Comparison of ENCODE assay signal across 9 mouse cellular contexts in genomic region chr8:95037106-95037925, GRCm38 (mm10). TPM values are rescaled to one million over a fixed set of nuclear protein-coding genes. Genes with fewer than 3 reads are reported as not detected.
DNase-seq lines count a peak whose midpoint lies in the region.
"Had no signal": no experiment of that assay in that cellular context is flagged by ENCODE, and none has a peak within 500 bp of the region (broad histone marks: within the 10 kb centered on the region; RNA-seq: fewer than 3 reads in every experiment).

No protein-coding gene starts in this region.

- DNase-seq in heart, adult 9 months (ENCODE audit: low spot score in 2 of 2), result peak; percentile 13 to 28
- no peak for DNase-seq in heart, postnatal 36 days
- DNase-seq in NIH3T3 (ENCODE audit: low read depth), result peak; percentile 77
- DNase-seq in frontal cortex, postnatal 10 days (ENCODE audit: low spot score in 2 of 2), result peak; percentile 66 to 76
- DNase-seq in layer of hippocampus, postnatal 36 days, result peak; percentile 12 to 16
- DNase-seq in lung, postnatal 25 days (ENCODE audit: low spot score), result peak; percentile 51
- DNase-seq in telencephalon, adult 2 months (ENCODE audit: low read depth, low spot score), result peak; percentile 68
- DNase-seq in urinary bladder, postnatal 14 days (ENCODE audit: low spot score), result no peak

- intact Hi-C loops in heart, postnatal 36 days (cut with DNase I), result no loop called here

RNA-seq across cellular contexts. Expression of gene Drc7, which starts 17.6 kb away (rescaled TPM):
- not detected for total RNA-seq in heart, postnatal 36 days (2021)
- total RNA-seq in layer of hippocampus, postnatal 36 days (2021), result 1 to 10 TPM; 1.1 to 2.7 TPM
- total RNA-seq: heart, adult 18-20 months had no signal

RNA-seq across cellular contexts. Expression of gene Adgrg3, which starts 19.8 kb away (rescaled TPM):
- total RNA-seq in heart, postnatal 36 days (2021), result 1 to 10 TPM; 1.9 to 2.1 TPM
- total RNA-seq in layer of hippocampus, postnatal 36 days (2021), result under 1 TPM; 0.17 to 0.66 TPM

RNA-seq across cellular contexts. Expression of gene Katnb1, which starts 43.7 kb away (rescaled TPM):
- 1 to 10 TPM; 7.2 to 7.5 TPM for total RNA-seq in heart, postnatal 36 days (2021)
- total RNA-seq in layer of hippocampus, postnatal 36 days (2021), result 10 to 100 TPM; 36.0 to 40.4 TPM

Comparison
In these comparisons a context has a peak if more than half of its experiments do, and no peak if none do; other contexts are left out.
1. DNase-seq: peak in heart, adult 9 months (2 of 2), NIH3T3 (single experiment), frontal cortex, postnatal 10 days (2 of 2), layer of hippocampus, postnatal 36 days (2 of 2), lung, postnatal 25 days (single experiment) and telencephalon, adult 2 months (single experiment); none in heart, postnatal 36 days (0 of 2) and urinary bladder, postnatal 14 days (single experiment).
2. RNA of gene Katnb1, which starts 43.7 kb away (total RNA-seq): 36.0 to 40.4 TPM in layer of hippocampus, postnatal 36 days; 7.2 to 7.5 TPM in heart, postnatal 36 days; every median in the first group is over 4 times any median in the second.